Comparison of ENCODE assay signal across 27 mouse cellular contexts in genomic region chr2:167909531-167910177, GRCm38 (mm10). TPM values are rescaled to one million over a fixed set of nuclear protein-coding genes. Genes with fewer than 3 reads are reported as not detected.
DNase-seq lines count a peak whose midpoint lies in the region; ATAC-seq and TF ChIP-seq lines count a peak whose summit lies in the region.
"Had no signal": no experiment of that assay in that cellular context is flagged by ENCODE, and none has a peak within 500 bp of the region (broad histone marks: within the 10 kb centered on the region; RNA-seq: fewer than 3 reads in every experiment).

No protein-coding gene starts in this region.

- no peaks in the 10 kb centered on the region for H3K79me2 ChIP-seq in heart, adult 2 months (replicated peaks; ENCODE audit: control insufficient read depth, insufficient read depth, low read length)
- no peaks in the 10 kb centered on the region for H3K79me2 ChIP-seq in CH12.LX (replicated peaks; ENCODE audit: control insufficient read depth, extremely low read depth, insufficient read depth, poor library complexity, severe bottlenecking)

- TF ChIP-seq CTCF in heart, adult 2 months (IDR thresholded peaks at IDR 0.05): no peak
- TF ChIP-seq CTCF in CH12.LX (conservative IDR thresholded peaks at IDR 0.05 in 1 of 2, IDR thresholded peaks at IDR 0.05 in 1 of 2; ENCODE audit: low read depth in 2 of 2, low read length in 2 of 2): no peak

- no peak overlapping the region for H3K27ac ChIP-seq in heart, embryonic 11.5 days (ENCODE audit: low read depth, low read length)
- no peak overlapping the region for H3K27ac ChIP-seq in heart, adult 2 months
- H3K27ac ChIP-seq in CH12.LX (ENCODE audit: insufficient read depth, low read depth): peak overlapping the region; percentile 47; the same call in 1 of the 2 replicates
- H3K27ac ChIP-seq in hindbrain, embryonic 10.5 days: no peak overlapping the region
- no peak overlapping the region for H3K27ac ChIP-seq in hindbrain, embryonic 13.5 days
- H3K27ac ChIP-seq: embryonic facial prominence, embryonic 10.5 days; embryonic facial prominence, embryonic 13.5 days; forebrain, embryonic 12.5 days; forebrain, embryonic 15.5 days; heart, embryonic 15.5 days; hindbrain, embryonic 15.5 days had no signal

- TF ChIP-seq POLR2A in heart, adult 2 months (IDR thresholded peaks at IDR 0.05; ENCODE audit: insufficient read depth, low read depth, low read length): no peak
- TF ChIP-seq POLR2A in CH12.LX (IDR thresholded peaks at IDR 0.05; ENCODE audit: low read depth, low read length): 0 out of 2 replicates have a peak, but pooled peaks have one; percentile 24

- WGBS in heart, embryonic 11.5 days (ENCODE audit: insufficient replicate concordance): 69% methylated on average over 11 of the region's 11 CpGs
- 73% methylated on average over 11 of the region's 11 CpGs for WGBS in heart, adult 2 months
- 74% methylated on average over 11 of the region's 11 CpGs for WGBS in hindbrain, embryonic 10.5 days
- 80% methylated on average over 11 of the region's 11 CpGs for WGBS in hindbrain, embryonic 13.5 days

- no peak overlapping the region for H3K4me2 ChIP-seq in heart, embryonic 11.5 days
- peak overlapping the region; percentile 5; the same call in 1 of the 2 replicates for H3K4me2 ChIP-seq in CH12.LX (ENCODE audit: insufficient read depth, low read depth, poor library complexity, severe bottlenecking)
- H3K4me2 ChIP-seq in hindbrain, embryonic 13.5 days: no peak overlapping the region
- H3K4me2 ChIP-seq: embryonic facial prominence, embryonic 13.5 days; forebrain, embryonic 12.5 days; forebrain, embryonic 15.5 days; heart, embryonic 12.5 days; heart, embryonic 15.5 days; hindbrain, embryonic 15.5 days had no signal

- dilution Hi-C loops in CH12.LX (cut with MboI; ENCODE audit: extremely low pct_ligation_motif_present, extremely low pct_unique_long_range_greater_than_20kb, low sequenced_read_pairs): no loop called here

- H3K36me3 ChIP-seq in heart, embryonic 11.5 days (ENCODE audit: control insufficient read depth, insufficient read depth, low read length): no peaks in the 10 kb centered on the region
- no peaks in the 10 kb centered on the region for H3K36me3 ChIP-seq in heart, adult 2 months (ENCODE audit: control insufficient read depth, insufficient read depth, low read length)
- no peaks in the 10 kb centered on the region for H3K36me3 ChIP-seq in CH12.LX (replicated peaks in 1 of 2; ENCODE audit: control insufficient read depth in 1 of 2, insufficient read depth in 1 of 2, low read length in 1 of 2)
- H3K36me3 ChIP-seq in hindbrain, embryonic 10.5 days: no peaks in the 10 kb centered on the region
- no peaks in the 10 kb centered on the region for H3K36me3 ChIP-seq in hindbrain, embryonic 13.5 days
- H3K36me3 ChIP-seq: embryonic facial prominence, embryonic 10.5 days; embryonic facial prominence, embryonic 13.5 days; forebrain, embryonic 12.5 days; forebrain, embryonic 15.5 days; heart, embryonic 12.5 days; heart, embryonic 15.5 days; hindbrain, embryonic 15.5 days had no signal

- no peak for TF ChIP-seq EP300 in heart, adult 2 months (IDR thresholded peaks at IDR 0.05; ENCODE audit: insufficient read depth, low read depth, low read length)
- TF ChIP-seq EP300 in CH12.LX (IDR thresholded peaks at IDR 0.05; ENCODE audit: low read length): peak; percentile 67; the same call in 1 of the 2 replicates

- H3K4me3 ChIP-seq in heart, embryonic 11.5 days (ENCODE audit: low read depth, low read length): no peak overlapping the region
- H3K4me3 ChIP-seq in heart, adult 2 months: no peak overlapping the region
- no peak overlapping the region for H3K4me3 ChIP-seq in CH12.LX (replicated peaks in 1 of 3; ENCODE audit: low read depth in 2 of 3, low read length in 2 of 3, poor library complexity in 1 of 3)
- H3K4me3 ChIP-seq in hindbrain, embryonic 10.5 days: no peak overlapping the region
- H3K4me3 ChIP-seq in hindbrain, embryonic 13.5 days: no peak overlapping the region
- H3K4me3 ChIP-seq: embryonic facial prominence, embryonic 10.5 days; embryonic facial prominence, embryonic 13.5 days; erythroblast, embryonic 14.5 days; forebrain, embryonic 12.5 days; forebrain, embryonic 15.5 days; heart, embryonic 12.5 days; heart, embryonic 15.5 days; hindbrain, embryonic 15.5 days had no signal

- no peak for ATAC-seq in heart, embryonic 11.5 days (replicated peaks; ENCODE audit: insufficient number of reproducible peaks, low FRiP score, low TSS enrichment)
- peak; percentile 58; the same call in 1 of the 2 replicates for ATAC-seq in granulocyte monocyte progenitor cell, adult 5-6 weeks (replicated peaks; ENCODE audit: poor library complexity, severe bottlenecking)
- peak; percentile 39; the same call in 1 of the 2 replicates for ATAC-seq in megakaryocyte progenitor cell, adult 5-6 weeks (replicated peaks; ENCODE audit: poor library complexity)
- no peak for ATAC-seq in hindbrain, embryonic 13.5 days (ENCODE audit: low FRiP score)
- ATAC-seq: forebrain, embryonic 15.5 days; intestine, embryonic 16.5 days had no signal

- in situ Hi-C loops in CH12.LX (cut with MboI; ENCODE audit: low pct_ligation_motif_present, low pct_unique_long_range_greater_than_20kb, low sequenced_read_pairs): loop anchor here (10.0 kb wide), 2 partner anchors 55 to 375 kb away; partner anchors contain the start of gene Snai1

- no peak for DNase-seq in heart, adult 2 months
- DNase-seq in CH12.LX (ENCODE audit: extremely low read depth): no peak
- no peak for DNase-seq in ovary, adult 18-20 months (ENCODE audit: low spot score)
- no peak for DNase-seq in hindbrain, embryonic 10.5 days (ENCODE audit: low spot score)
- DNase-seq: adrenal gland, postnatal 10 days; adrenal gland, postnatal 36 days; cerebellum, adult 11 months; cerebellum, adult 2 months; cerebellum, adult 9-11 months; cerebellum, postnatal 36 days; embryo, embryonic 11 days; gastrocnemius, postnatal 25 days; heart, postnatal 10 days; heart, postnatal 36 days had no signal

- no peaks in the 10 kb centered on the region for H3K4me1 ChIP-seq in heart, embryonic 11.5 days (ENCODE audit: control insufficient read depth, insufficient read depth, low read length)
- H3K4me1 ChIP-seq in heart, adult 2 months (ENCODE audit: control insufficient read depth, insufficient read depth, low read length): no peaks in the 10 kb centered on the region
- peaks cover 14 to 44% of the 10 kb centered on the region in 2 experiments; a peak in 3 of 4 replicates for H3K4me1 ChIP-seq in CH12.LX (ENCODE audit: control insufficient read depth in 1 of 2, insufficient read depth in 2 of 2)
- H3K4me1 ChIP-seq in hindbrain, embryonic 10.5 days (replicated peaks): peaks cover 2% of the 10 kb centered on the region; the same call in 1 of the 2 replicates
- H3K4me1 ChIP-seq in hindbrain, embryonic 13.5 days (replicated peaks): no peaks in the 10 kb centered on the region
- H3K4me1 ChIP-seq: embryonic facial prominence, embryonic 10.5 days; embryonic facial prominence, embryonic 13.5 days; forebrain, embryonic 12.5 days; forebrain, embryonic 15.5 days; heart, embryonic 12.5 days; heart, embryonic 15.5 days; hindbrain, embryonic 15.5 days had no signal

- no peaks in the 10 kb centered on the region for H3K27me3 ChIP-seq in heart, embryonic 11.5 days (ENCODE audit: control insufficient read depth, insufficient read depth, low read length)
- no peaks in the 10 kb centered on the region for H3K27me3 ChIP-seq in heart, adult 2 months (ENCODE audit: control insufficient read depth, insufficient read depth, low read length)
- no peaks in the 10 kb centered on the region for H3K27me3 ChIP-seq in CH12.LX (replicated peaks)
- no peaks in the 10 kb centered on the region for H3K27me3 ChIP-seq in hindbrain, embryonic 10.5 days (ENCODE audit: insufficient read depth, poor library complexity, severe bottlenecking)
- H3K27me3 ChIP-seq in hindbrain, embryonic 13.5 days: 0 out of 2 replicates have a peak, but pooled peaks cover 4% of the 10 kb centered on the region
- H3K27me3 ChIP-seq: embryonic facial prominence, embryonic 13.5 days; forebrain, embryonic 12.5 days; forebrain, embryonic 15.5 days; heart, embryonic 12.5 days; heart, embryonic 15.5 days; hindbrain, embryonic 15.5 days had no signal

- H3K9me3 ChIP-seq in heart, embryonic 11.5 days (replicated peaks; ENCODE audit: control insufficient read depth, low read length): no peaks in the 10 kb centered on the region; the same call in 1 of the 2 replicates
- peaks cover 26% of the 10 kb centered on the region for H3K9me3 ChIP-seq in CH12.LX (replicated peaks; ENCODE audit: low read length)
- H3K9me3 ChIP-seq in hindbrain, embryonic 10.5 days: no peaks in the 10 kb centered on the region
- peaks cover 4% of the 10 kb centered on the region; the same call in 1 of the 2 replicates for H3K9me3 ChIP-seq in hindbrain, embryonic 13.5 days
- H3K9me3 ChIP-seq: embryonic facial prominence, embryonic 10.5 days; embryonic facial prominence, embryonic 13.5 days; forebrain, embryonic 12.5 days; forebrain, embryonic 15.5 days; heart, embryonic 15.5 days; hindbrain, embryonic 15.5 days had no signal

- intact Hi-C loops in heart, adult 2 months (cut with DNase I): no loop called here

- H3K9ac ChIP-seq in heart, embryonic 11.5 days (ENCODE audit: low read depth, low read length): 0 out of 2 replicates have a peak overlapping the region, but pooled peaks have one; percentile 24
- H3K9ac ChIP-seq in heart, adult 2 months (ENCODE audit: low read depth, low read length): no peak overlapping the region
- no peak overlapping the region for H3K9ac ChIP-seq in CH12.LX (ENCODE audit: insufficient read depth, low read depth)
- H3K9ac ChIP-seq in hindbrain, embryonic 13.5 days: no peak overlapping the region
- H3K9ac ChIP-seq: embryonic facial prominence, embryonic 13.5 days; forebrain, embryonic 12.5 days; forebrain, embryonic 15.5 days; heart, embryonic 12.5 days; heart, embryonic 15.5 days; hindbrain, embryonic 15.5 days had no signal

- no peak; the same call in 1 of the 2 replicates for TF ChIP-seq RAD21 in CH12.LX (IDR thresholded peaks at IDR 0.05; ENCODE audit: low read depth, low read length)

TF ChIP-seq in CH12.LX, 34 proteins besides CTCF, POLR2A, EP300 and RAD21 (continues in another document):
- peak; percentile 57; the same call in 1 of the 2 replicates for TF ChIP-seq BHLHE40 (IDR thresholded peaks at IDR 0.05; ENCODE audit: low read depth, low read length)

RNA-seq across cellular contexts. Expression of gene Ptpn1, which starts 22.2 kb away (rescaled TPM):
- polyA plus RNA-seq in heart, embryonic 11.5 days (2014; fragmentation: Nextera tagmentation; extraction: Ambion mirVana): 43.5 and 46.7 TPM in 2 replicates
- total RNA-seq in heart, adult 2 months (2021): 10 to 100 TPM; 21.4 to 23.2 TPM
- 15.7 and 17.6 TPM in 2 replicates for polyA plus RNA-seq in heart, adult 2 months (2012; rRNA removed)
- total RNA-seq in CH12.LX (2012; rRNA removed) (77.6 and 90.0 TPM in 2 replicates), CH12.LX (2014; rRNA removed) (69.8 and 78.5 TPM in 2 replicates)
- polyA plus RNA-seq in CH12.LX (2012; ENCODE audit: insufficient read length, low read depth): 131 and 139 TPM in 2 replicates
- total RNA-seq in granulocyte monocyte progenitor cell, adult 5-6 weeks (2014; fragmentation: Nextera tagmentation): 20.9 and 31.6 TPM in 2 replicates
- total RNA-seq in granulocyte monocyte progenitor cell, adult 5-6 weeks (2017): 28.7 and 37.3 TPM in 2 replicates
- total RNA-seq in megakaryocyte progenitor cell, adult 5-6 weeks (2015): 13.8 and 15.8 TPM in 2 replicates
- total RNA-seq in megakaryocyte progenitor cell, adult 5-6 weeks (2017): 58.4 and 65.8 TPM in 2 replicates
- polyA plus RNA-seq in hindbrain, embryonic 10.5 days (2016; fragmentation: Nextera tagmentation; extraction: Ambion mirVana): 75.9 and 86.1 TPM in 2 replicates
- 96.3 and 98.0 TPM in 2 replicates for polyA plus RNA-seq in hindbrain, embryonic 13.5 days (2015; fragmentation: Nextera tagmentation; extraction: Ambion mirVana)

Comparison
In these comparisons a context has a peak if more than half of its experiments do, and no peak if none do; other contexts are left out.
1. ATAC-seq: peak in granulocyte monocyte progenitor cell, adult 5-6 weeks (single experiment) and megakaryocyte progenitor cell, adult 5-6 weeks (single experiment); none in heart, embryonic 11.5 days (single experiment) and hindbrain, embryonic 13.5 days (single experiment).